Mouse (Mus musculus) kidney, adult 2 months (tissue): ENCODE data around the gene Slc9a3r1.

ENCODE experiments used
- CTCF ChIP-seq: fragments of 200-500 bp; conservative IDR thresholded peaks from 2 replicates; pipeline ENCODE4 v1.5.1; 2011; ENCODE audit warnings: low read depth, mild to moderate bottlenecking, control low read depth, low read length, moderate library complexity, mixed read lengths; ENCODE audit not compliant: insufficient read depth, insufficient read length
- POLR2A ChIP-seq: fragments of 200-500 bp; IDR thresholded peaks from one replicate; pipeline ENCODE4 v1.6.1; 2011; ENCODE audit warnings: low read depth, low read length, control low read depth

DNA sequence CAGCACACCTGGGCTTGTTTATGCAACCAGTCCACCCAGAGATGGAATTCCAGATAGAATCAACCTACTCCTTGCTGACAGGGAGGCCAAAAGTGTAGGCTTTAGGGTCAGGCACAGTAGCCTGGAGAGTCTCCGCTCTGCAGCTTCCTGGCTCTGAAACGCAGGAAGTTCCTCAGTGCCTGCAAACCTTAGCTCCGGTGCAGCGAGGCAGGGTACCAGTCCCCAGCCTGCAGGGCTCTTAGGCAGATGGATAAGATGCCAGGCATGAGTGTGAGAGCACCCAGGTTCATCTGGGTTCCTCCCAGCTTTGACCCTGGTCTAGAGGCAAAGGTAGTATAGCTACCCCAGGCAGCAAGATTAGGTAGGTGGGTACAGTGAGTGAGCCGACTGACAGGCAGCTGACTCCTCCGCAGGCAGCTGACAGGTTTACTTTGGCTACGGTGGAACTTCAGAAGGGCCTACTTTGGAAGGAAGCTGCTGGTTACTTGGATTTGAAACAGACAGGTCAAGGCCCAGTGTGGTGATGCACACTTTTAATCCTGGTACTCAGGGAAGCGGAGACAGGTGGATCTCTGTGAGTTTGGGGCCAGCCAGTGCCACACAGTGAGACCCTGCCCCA lies 4.6 kb downstream of the Slc9a3r1 start:
- TF ChIP-seq CTCF (no peak), POLR2A (no peak)
